Mouse (Mus musculus) adrenal gland, adult 2 months (tissue): Measurements from ENCODE around the gene Madd. TPM values are rescaled to one million over a fixed set of nuclear protein-coding genes. Genes with fewer than 3 reads are reported as not detected.

Source experiments
- DNase-seq: peaks from one replicate; pipeline ENCODE4 v3.0.0; 2021
- polyA plus RNA-seq: library from polyadenylated mRNA; depleted of rRNA; stranded (reverse); fragments of >200 nt; gene quantifications from 2 replicates; pipeline ENCODE4 v1.2.3, GENCODE M21; 2012; rRNA removed
- total RNA-seq, 2 experiments: library from RNA; stranded (reverse); gene quantifications; 2 replicates each; pipeline ENCODE4 v1.2.3; 2021

The Madd gene
- total and polyA plus RNA-seq, 3 experiments, result 9.0 to 20.0 (median 18.5) TPM

DNA sequence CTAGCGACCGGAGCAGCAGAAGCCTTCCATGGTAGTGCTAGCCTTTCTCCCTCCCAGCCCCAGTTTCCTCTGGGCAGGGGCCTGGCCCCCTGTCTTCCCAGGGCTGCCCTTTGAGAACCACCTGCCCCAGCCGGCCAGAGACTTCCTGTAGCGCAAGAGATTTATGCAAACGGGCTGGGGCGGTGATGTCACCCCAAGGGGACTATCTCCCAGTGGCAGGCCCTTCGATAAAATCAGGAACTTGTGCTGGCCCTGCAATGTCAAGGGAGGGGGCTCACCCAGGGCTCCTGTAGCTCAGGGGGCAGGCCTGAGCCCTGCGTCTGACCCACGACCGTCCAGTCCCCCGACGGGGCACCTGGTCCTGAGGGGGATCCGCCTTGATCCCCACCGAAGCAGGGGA is 87.1 kb downstream of the Madd start:
- peak; percentile 28 for DNase-seq

DNA sequence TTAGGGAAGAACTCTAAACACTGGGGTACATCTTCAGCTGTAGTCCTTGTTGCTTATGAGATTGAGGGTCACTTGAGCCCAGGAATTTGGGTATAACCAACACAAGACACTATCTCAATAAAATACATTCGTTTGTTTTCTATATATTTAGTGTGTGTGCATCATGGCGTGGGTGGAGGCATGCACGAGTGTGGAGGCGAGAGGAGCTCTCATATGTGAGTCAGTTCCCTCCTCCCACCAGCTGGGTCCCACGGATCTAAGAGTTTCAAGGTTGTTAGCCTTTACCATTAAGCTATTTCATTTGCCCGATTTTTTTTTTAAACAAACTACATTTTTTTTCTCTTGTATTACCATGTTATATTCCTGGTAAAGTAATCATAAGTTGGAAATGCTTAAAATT is 92.8 kb downstream of the Madd start:
- no peak for DNase-seq

DNA sequence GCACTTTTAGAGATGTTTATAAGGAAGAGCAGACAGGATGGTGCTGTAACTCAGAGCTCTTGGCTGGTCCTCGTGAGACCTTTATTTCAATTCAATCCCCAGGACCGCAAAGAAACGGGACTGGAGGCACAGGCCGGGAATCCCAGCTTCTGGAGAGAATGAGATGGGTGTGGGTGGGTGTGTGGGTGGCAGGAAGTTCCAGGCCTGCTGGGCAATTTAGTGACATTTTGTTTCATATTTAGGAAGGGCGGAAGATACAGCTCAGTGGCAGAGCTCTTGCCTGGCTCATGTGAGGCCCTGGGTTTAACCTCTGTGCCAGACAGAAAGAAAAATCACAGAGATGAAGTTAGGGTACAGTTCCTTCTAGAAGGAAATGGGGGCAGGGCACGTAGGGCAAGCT is 93.4 kb downstream of the Madd start:
- DNase-seq, result no peak

DNA sequence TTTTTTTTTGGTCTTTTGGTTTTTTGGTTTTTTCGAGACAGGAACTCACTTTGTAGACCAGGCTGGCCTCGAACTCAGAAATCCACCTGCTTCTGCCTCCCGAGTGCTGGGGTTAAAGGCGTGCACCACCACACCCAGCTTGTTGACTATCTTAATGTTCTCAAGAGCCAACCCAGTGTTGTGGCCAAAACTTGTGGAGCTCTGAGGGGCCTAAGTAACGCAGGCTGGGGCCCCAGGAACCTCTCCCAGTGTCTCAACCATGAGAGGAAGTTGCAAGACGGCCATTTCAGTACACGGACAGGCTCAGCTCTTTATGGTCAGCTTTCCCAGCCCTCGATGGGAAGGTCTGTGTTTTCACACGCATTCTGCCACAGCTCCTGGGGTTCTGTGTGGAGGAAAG is 94.7 kb downstream of the Madd start:
- DNase-seq, result no peak

DNA sequence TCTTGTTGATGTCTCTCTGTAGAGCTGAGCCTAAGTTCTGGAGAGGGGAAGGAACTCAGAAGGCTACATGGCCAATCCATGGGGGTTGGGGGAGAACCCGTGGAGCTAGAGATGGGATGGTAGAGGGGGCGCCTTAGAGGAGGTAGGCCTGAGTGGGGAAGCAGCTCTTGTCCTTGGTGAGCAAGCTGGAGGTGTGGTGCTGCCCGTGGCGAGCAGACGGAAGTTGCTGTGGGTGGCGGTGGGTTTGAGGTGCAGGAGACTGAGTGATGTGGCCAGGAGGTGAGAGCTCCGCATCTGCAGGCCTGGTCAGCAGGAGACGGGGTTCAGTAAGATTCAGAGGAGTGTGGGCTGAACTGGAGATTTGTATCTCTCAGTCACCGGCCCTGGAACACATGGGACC is 96.2 kb downstream of the Madd start:
- no peak for DNase-seq

Other genes starting within 250 kb of the Madd start
- 10 to 100 TPM; 82.8 to 88.4 TPM for gene Celf1, start 243.5 kb downstream of the Madd start, total RNA-seq
- 19.8 and 24.2 TPM in 2 replicates for gene Celf1, start 243.5 kb downstream of the Madd start, polyA plus RNA-seq
- 1 to 10 TPM in 1 of 2 experiments, under 1 TPM in 1; 0.72 to 3.1 TPM for gene Rapsn, start 148.2 kb downstream of the Madd start, total RNA-seq
- gene Rapsn, start 148.2 kb downstream of the Madd start, polyA plus RNA-seq, result 3.8 and 5.0 TPM in 2 replicates
- gene Psmc3, start 129.8 kb downstream of the Madd start, total RNA-seq, result 100 to 1,000 TPM; 235 to 255 TPM
- gene Psmc3, start 129.8 kb downstream of the Madd start, polyA plus RNA-seq, result 28.1 and 31.9 TPM in 2 replicates
- 10 to 100 TPM; 27.7 to 36.7 TPM for gene Slc39a13, start 113.4 kb downstream of the Madd start, total RNA-seq
- gene Slc39a13, start 113.4 kb downstream of the Madd start, polyA plus RNA-seq, result 60.4 and 66.7 TPM in 2 replicates
- 1 to 10 TPM; 5.0 to 7.1 TPM for gene Spi1, start 101.4 kb downstream of the Madd start, total RNA-seq
- 17.6 and 21.9 TPM in 2 replicates for gene Spi1, start 101.4 kb downstream of the Madd start, polyA plus RNA-seq
- under 1 TPM; 0.07 to 0.09 TPM for gene Mybpc3, start 65.7 kb downstream of the Madd start, total RNA-seq
- gene Mybpc3, start 65.7 kb downstream of the Madd start, polyA plus RNA-seq, result not detected in 2 replicates
- gene Nr1h3, start 19.0 kb upstream of the Madd start, total RNA-seq, result 10 to 100 TPM; 22.1 to 56.8 TPM
- gene Nr1h3, start 19.0 kb upstream of the Madd start, polyA plus RNA-seq, result 44.2 and 62.7 TPM in 2 replicates
- 10 to 100 TPM; 49.5 to 50.4 TPM for gene Acp2, start 19.0 kb upstream of the Madd start, total RNA-seq
- 28.7 and 46.6 TPM in 2 replicates for gene Acp2, start 19.0 kb upstream of the Madd start, polyA plus RNA-seq
- gene Ddb2, start 53.1 kb upstream of the Madd start, total RNA-seq, result 1 to 10 TPM; 8.1 to 8.3 TPM
- gene Ddb2, start 53.1 kb upstream of the Madd start, polyA plus RNA-seq, result 12.4 and 12.5 TPM in 2 replicates
- gene Pacsin3, start 72.1 kb upstream of the Madd start, total RNA-seq, result 100 to 1,000 TPM in 1 of 2 experiments, 10 to 100 TPM in 1; 82.8 to 101 TPM
- gene Pacsin3, start 72.1 kb upstream of the Madd start, polyA plus RNA-seq, result 56.5 and 69.2 TPM in 2 replicates
- 10 to 100 TPM; 89.3 to 92.3 TPM for gene Arfgap2, start 81.1 kb upstream of the Madd start, total RNA-seq
- gene Arfgap2, start 81.1 kb upstream of the Madd start, polyA plus RNA-seq, result 34.1 and 53.6 TPM in 2 replicates